Mouse (Mus musculus): ENCODE data around the gene Tshz2.

GRCm38 (mm10) chr2:169777764-169778163 is 145.0 kb downstream of the Tshz2 start:
- TF ChIP-seq CTCF (IDR thresholded peaks at IDR 0.05; ENCODE audit: insufficient read depth, low read length), result no peak
- no peak for TF ChIP-seq POLR2A (IDR thresholded peaks at IDR 0.05; ENCODE audit: borderline replicate concordance, extremely low read depth, low read depth, low read length)

Data from lung, adult 2 months (tissue).